Mouse (Mus musculus): ENCODE measurements around the gene Lcp1. TPM values are rescaled to one million over a fixed set of nuclear protein-coding genes. Genes with fewer than 3 reads are reported as not detected.

Gene Lcp1
- polyA plus RNA-seq, 1 experiment from 2014 or later: 81.9 TPM

- no peak for ATAC-seq
- WGBS: 89% methylated on average over 4 of the region's 4 CpGs
- no peak overlapping the region for H3K4me2 ChIP-seq (replicated peaks)
- H3K27me3 ChIP-seq (replicated peaks): no peaks in the 10 kb centered on the region
- no peak overlapping the region for H3K4me3 ChIP-seq (replicated peaks)
- no peak overlapping the region for H3K27ac ChIP-seq
- H3K9me3 ChIP-seq: no peaks in the 10 kb centered on the region
- no peak overlapping the region for H3K9ac ChIP-seq
- H3K4me1 ChIP-seq (replicated peaks): no peaks in the 10 kb centered on the region
- H3K36me3 ChIP-seq: no peaks in the 10 kb centered on the region
Measured at GRCm38 (mm10) chr14:75190683-75191082, 59.8 kb downstream of the Lcp1 start.

- H3K4me3 ChIP-seq (replicated peaks): no peak overlapping the region
- H3K9ac ChIP-seq: no peak overlapping the region
- WGBS: 86% methylated on average over 10 of the region's 10 CpGs
Measured at GRCm38 (mm10) chr14:75192427-75192826, 61.5 kb downstream of the Lcp1 start.

GRCm38 (mm10) chr14:75192858-75193257, 62.0 kb downstream of the Lcp1 start:
- Histone ChIP-seq H3K4me1 (replicated peaks) (0 out of 2 replicates have a peak, but pooled peaks cover 2% of the 10 kb centered on the region), H3K36me3 (no peaks in the 10 kb centered on the region), H3K4me2 (replicated peaks) (no peak overlapping the region), H3K27ac (no peak overlapping the region), H3K9ac (no peak overlapping the region), H3K9me3 (no peaks in the 10 kb centered on the region), H3K27me3 (replicated peaks) (no peaks in the 10 kb centered on the region), H3K4me3 (replicated peaks) (no peak overlapping the region)
- no peak for ATAC-seq
- 71% methylated on average over 10 of the region's 10 CpGs for WGBS

More at GRCm38 (mm10) chr14:75192427-75192826, 61.5 kb downstream of the Lcp1 start:
- Histone ChIP-seq H3K27ac (no peak overlapping the region), H3K4me1 (replicated peaks) (no peaks in the 10 kb centered on the region), H3K27me3 (replicated peaks) (no peaks in the 10 kb centered on the region), H3K36me3 (no peaks in the 10 kb centered on the region), H3K4me2 (replicated peaks) (no peak overlapping the region), H3K9me3 (no peaks in the 10 kb centered on the region)
- no peak for ATAC-seq

DNA sequence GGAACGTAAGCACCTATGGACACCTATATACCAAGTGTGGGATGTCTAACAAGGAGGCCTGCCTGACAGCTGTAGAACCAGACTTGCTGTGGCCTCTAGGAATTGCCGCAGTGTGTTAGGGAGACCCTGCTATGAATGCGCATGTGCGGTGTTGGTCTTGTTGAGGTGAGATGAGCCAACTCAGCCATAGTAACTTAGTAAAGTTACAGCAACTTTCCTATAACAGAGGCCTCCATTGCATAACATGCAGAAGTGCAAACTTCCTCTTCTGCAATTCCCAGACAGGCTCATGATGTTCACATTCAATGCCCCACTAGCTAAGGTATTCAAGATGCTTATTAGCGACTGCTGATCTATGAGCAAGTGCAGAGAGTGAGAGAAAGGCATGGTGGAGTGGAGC, 64.6 kb downstream of the Lcp1 start:
- Histone ChIP-seq H3K4me2 (replicated peaks) (no peak overlapping the region), H3K4me3 (replicated peaks) (no peak overlapping the region), H3K27me3 (replicated peaks) (no peaks in the 10 kb centered on the region), H3K9ac (no peak overlapping the region), H3K27ac (no peak overlapping the region), H3K36me3 (no peaks in the 10 kb centered on the region), H3K9me3 (no peaks in the 10 kb centered on the region), H3K4me1 (replicated peaks) (0 out of 2 replicates have a peak, but pooled peaks cover 4% of the 10 kb centered on the region)
- no peak for ATAC-seq
- WGBS: 92% methylated on average over 5 of the region's 5 CpGs

DNA sequence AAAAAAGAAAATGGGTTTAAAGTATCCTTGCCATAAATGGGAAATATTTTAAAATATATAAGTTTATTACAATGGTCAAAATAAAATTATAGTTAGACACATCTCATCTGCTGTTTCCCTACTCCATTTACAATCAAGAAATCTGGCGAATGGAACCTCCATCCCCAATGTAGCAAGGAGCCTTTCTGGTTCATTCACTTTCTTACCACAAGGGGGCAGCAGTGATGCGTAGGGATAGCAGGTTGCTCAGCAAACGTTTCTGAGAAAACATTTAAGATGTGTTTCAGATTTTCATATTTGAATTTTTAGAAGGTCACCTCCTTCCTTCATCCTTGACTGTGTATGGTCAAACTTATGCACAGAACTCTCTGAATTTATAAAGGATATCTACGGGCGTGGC, 66.1 kb downstream of the Lcp1 start:
- Histone ChIP-seq H3K36me3 (no peaks in the 10 kb centered on the region), H3K27me3 (replicated peaks) (no peaks in the 10 kb centered on the region), H3K4me3 (replicated peaks) (no peak overlapping the region), H3K4me1 (replicated peaks) (0 out of 2 replicates have a peak, but pooled peaks cover 4% of the 10 kb centered on the region), H3K9me3 (no peaks in the 10 kb centered on the region), H3K27ac (no peak overlapping the region), H3K4me2 (replicated peaks) (no peak overlapping the region), H3K9ac (no peak overlapping the region)
- 39% methylated on average over 5 of the region's 5 CpGs for WGBS
- ATAC-seq: peak; percentile 35

DNA sequence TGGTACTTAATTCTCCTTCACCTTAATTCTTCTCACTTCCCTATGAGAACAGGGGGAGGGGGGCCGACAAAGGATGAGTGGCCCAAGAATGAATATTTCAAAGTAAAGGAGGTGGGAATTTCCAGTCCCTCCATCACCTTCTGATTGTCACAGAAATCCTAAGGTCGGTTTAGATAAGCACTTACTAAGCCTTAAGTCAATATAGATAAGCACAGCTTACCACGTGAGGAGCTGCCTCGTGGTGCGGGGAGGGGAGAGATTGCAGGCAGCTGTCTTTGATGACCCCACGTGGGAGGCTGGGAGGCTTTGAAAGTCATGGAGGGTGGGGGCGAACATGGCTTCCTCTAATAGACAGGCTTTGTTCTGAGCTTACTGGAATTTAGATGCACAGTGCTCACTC, 66.8 kb downstream of the Lcp1 start:
- Histone ChIP-seq H3K4me3 (replicated peaks) (no peak overlapping the region), H3K4me2 (replicated peaks) (peak overlapping the region; percentile 31), H3K9me3 (no peaks in the 10 kb centered on the region), H3K27me3 (replicated peaks) (no peaks in the 10 kb centered on the region), H3K27ac (peak overlapping the region; percentile 13; the same call in 1 of the 2 replicates), H3K9ac (no peak overlapping the region), H3K4me1 (replicated peaks) (0 out of 2 replicates have a peak, but pooled peaks cover 4% of the 10 kb centered on the region), H3K36me3 (no peaks in the 10 kb centered on the region)
- 35% methylated on average over 7 of the region's 7 CpGs for WGBS
- peak; percentile 94 for ATAC-seq

DNA sequence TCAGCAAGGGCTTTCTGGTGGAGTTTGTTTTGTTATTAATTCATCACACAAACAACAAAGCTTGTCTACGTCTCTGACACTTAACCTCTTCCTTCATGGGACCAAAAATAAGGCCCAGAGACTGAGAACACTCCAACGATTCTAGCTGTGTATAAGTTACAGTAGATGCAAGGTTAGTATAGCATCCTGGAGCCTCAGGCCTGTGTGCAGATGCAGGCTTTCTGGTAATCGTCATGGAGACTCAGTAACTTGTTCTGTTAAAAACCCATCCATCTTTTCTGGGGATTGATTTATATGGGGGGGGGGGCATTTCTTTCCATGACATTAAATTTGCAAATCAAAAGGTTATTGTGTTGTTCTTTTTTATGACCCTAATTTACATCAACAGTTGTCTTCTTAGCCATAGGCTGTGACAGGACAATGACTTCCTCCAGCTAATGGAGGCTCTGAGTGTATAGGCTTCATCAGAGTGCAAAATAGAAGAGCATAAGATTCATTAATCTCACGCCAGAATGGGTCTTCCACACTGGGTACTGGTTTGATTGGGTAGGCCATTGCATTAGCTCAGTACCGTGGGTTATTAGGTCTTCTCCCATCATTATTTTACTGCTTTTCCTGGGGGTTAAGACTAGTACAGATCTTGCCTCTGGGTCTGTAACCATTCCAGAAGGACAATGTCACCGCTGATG, 74.6 kb downstream of the Lcp1 start:
- Histone ChIP-seq H3K27ac (no peak overlapping the region), H3K36me3 (0 out of 2 replicates have a peak, but pooled peaks cover 3% of the 10 kb centered on the region), H3K9me3 (no peaks in the 10 kb centered on the region), H3K27me3 (replicated peaks) (no peaks in the 10 kb centered on the region), H3K4me2 (replicated peaks) (no peak overlapping the region), H3K4me1 (replicated peaks) (no peaks in the 10 kb centered on the region), H3K9ac (no peak overlapping the region), H3K4me3 (replicated peaks) (no peak overlapping the region)
- no peak for ATAC-seq
- 76% methylated on average over 6 of the region's 6 CpGs for WGBS

DNA sequence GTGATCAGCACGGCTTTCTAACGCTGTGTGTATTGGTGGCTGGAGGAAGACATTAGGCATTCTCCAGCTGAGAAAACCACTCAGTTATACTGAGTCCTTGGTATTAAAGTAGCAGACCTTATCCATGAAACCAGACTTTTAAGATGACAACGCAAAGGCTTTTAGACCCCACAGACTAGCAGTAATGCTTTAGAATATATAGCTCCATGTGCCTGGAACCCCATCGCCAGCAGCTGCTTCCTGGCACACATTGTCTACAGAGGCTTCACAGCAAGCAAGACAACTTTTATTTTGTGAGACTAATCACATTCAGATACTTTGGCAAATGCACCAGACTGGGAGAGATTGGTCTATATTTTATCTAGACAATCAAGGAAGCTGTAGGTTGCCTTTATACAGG, 75.4 kb downstream of the Lcp1 start:
- Histone ChIP-seq H3K27ac (no peak overlapping the region), H3K27me3 (replicated peaks) (no peaks in the 10 kb centered on the region), H3K36me3 (0 out of 2 replicates have a peak, but pooled peaks cover 3% of the 10 kb centered on the region), H3K4me1 (replicated peaks) (no peaks in the 10 kb centered on the region), H3K4me3 (replicated peaks) (no peak overlapping the region), H3K4me2 (replicated peaks) (no peak overlapping the region), H3K9me3 (no peaks in the 10 kb centered on the region), H3K9ac (no peak overlapping the region)
- no peak for ATAC-seq
- WGBS: 90% methylated on average over 4 of the region's 4 CpGs

- Histone ChIP-seq H3K4me1 (replicated peaks) (no peaks in the 10 kb centered on the region), H3K27ac (no peak overlapping the region), H3K9ac (no peak overlapping the region), H3K27me3 (replicated peaks) (no peaks in the 10 kb centered on the region), H3K4me3 (replicated peaks) (no peak overlapping the region), H3K9me3 (no peaks in the 10 kb centered on the region), H3K4me2 (replicated peaks) (no peak overlapping the region), H3K36me3 (0 out of 2 replicates have a peak, but pooled peaks cover 3% of the 10 kb centered on the region)
- WGBS: 70% methylated on average over 6 of the region's 6 CpGs
- no peak for ATAC-seq
Measured at GRCm38 (mm10) chr14:75208572-75209151, 77.8 kb downstream of the Lcp1 start.

DNA sequence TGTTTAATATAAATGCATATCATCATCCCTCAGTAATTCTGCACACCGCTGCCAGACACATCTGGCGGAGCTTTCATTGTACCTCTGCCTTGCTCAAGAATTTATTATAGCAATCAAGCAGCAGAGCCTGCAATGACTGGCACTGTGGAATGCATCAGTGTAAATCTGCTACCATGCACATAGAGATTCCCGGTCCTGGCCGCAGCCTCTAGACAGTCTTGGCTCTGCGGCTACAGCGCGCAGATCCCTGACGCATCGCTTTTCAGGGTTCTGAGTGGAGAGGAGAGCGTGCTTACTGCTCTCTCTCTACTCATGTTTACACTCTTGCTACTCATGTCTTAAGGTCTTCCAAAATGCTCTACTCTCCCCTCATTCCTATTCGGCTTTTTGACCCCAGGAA, 82.9 kb downstream of the Lcp1 start:
- 53% methylated on average over 11 of the region's 11 CpGs for WGBS
- no peak overlapping the region for H3K4me3 ChIP-seq (replicated peaks)

GRCm38 (mm10) chr14:75218843-75219242, 87.9 kb downstream of the Lcp1 start:
- Histone ChIP-seq H3K4me1 (replicated peaks) (no peaks in the 10 kb centered on the region), H3K9ac (no peak overlapping the region), H3K4me2 (replicated peaks) (no peak overlapping the region), H3K36me3 (no peaks in the 10 kb centered on the region), H3K9me3 (no peaks in the 10 kb centered on the region), H3K4me3 (replicated peaks) (no peak overlapping the region), H3K27me3 (replicated peaks) (no peaks in the 10 kb centered on the region), H3K27ac (no peak overlapping the region)
- WGBS: 92% methylated on average over 2 of the region's 2 CpGs
- no peak for ATAC-seq

More for the DNA sequence above, 82.9 kb downstream of the Lcp1 start:
- no peaks in the 10 kb centered on the region for H3K27me3 ChIP-seq (replicated peaks)
- no peak for ATAC-seq
- H3K9me3 ChIP-seq: no peaks in the 10 kb centered on the region
- no peak overlapping the region for H3K27ac ChIP-seq
- H3K9ac ChIP-seq: no peak overlapping the region
- no peaks in the 10 kb centered on the region for H3K4me1 ChIP-seq (replicated peaks)
- H3K36me3 ChIP-seq: no peaks in the 10 kb centered on the region
- H3K4me2 ChIP-seq (replicated peaks): 0 out of 2 replicates have a peak overlapping the region, but pooled peaks have one; percentile 19

- WGBS: 70% methylated on average over 5 of the region's 5 CpGs
- H3K27ac ChIP-seq: peak overlapping the region; percentile 6; the same call in 1 of the 2 replicates
- H3K9me3 ChIP-seq: no peaks in the 10 kb centered on the region
- no peak overlapping the region for H3K9ac ChIP-seq
- H3K4me3 ChIP-seq (replicated peaks): no peak overlapping the region
- no peaks in the 10 kb centered on the region for H3K4me1 ChIP-seq (replicated peaks)
- no peaks in the 10 kb centered on the region for H3K27me3 ChIP-seq (replicated peaks)
- H3K4me2 ChIP-seq (replicated peaks): no peak overlapping the region
- H3K36me3 ChIP-seq: no peaks in the 10 kb centered on the region
- peak; percentile 97 for ATAC-seq
Measured at GRCm38 (mm10) chr14:75219250-75219913, 88.5 kb downstream of the Lcp1 start.

Data from intestine, embryonic 15.5 days (tissue).